Mouse (Mus musculus) mouse embryonic stem cell (cell line): ENCODE measurements around the gene Cacybp.

Experiments
- in situ Hi-C, 2 experiments: fragments of 300-500 bp; cut with MboI; formaldehyde crosslinking; loops; 1 replicate in 1 of 2; 3 replicates in 1 of 2; pipeline ENCODE4 v1.14.3; 2019 to 2020; ENCODE audit warnings: low sequenced_read_pairs in 2 of 2, low pct_unique_long_range_greater_than_20kb in 1 of 2, mixed read lengths in 1 of 2; ENCODE audit not compliant: unreplicated experiment in 1 of 2

Gene Cacybp

GRCm38 (mm10) chr1:160212703-160213669 lies at the start of gene Cacybp:
Gene Cacybp (minus strand): TSS chr1:160212875.
- in situ Hi-C loops, result no loop called here

- in situ Hi-C loops, result no loop called here
These were observed 49.7 kb upstream of the Cacybp start for GRCm38 (mm10) chr1:160262415-160262814.

- in situ Hi-C loops, result no loop called here
These were observed 49.2 kb upstream of the Cacybp start for GRCm38 (mm10) chr1:160261849-160262248.

GRCm38 (mm10) chr1:160260605-160261004 lies 47.9 kb upstream of the Cacybp start:
- in situ Hi-C loops, result no loop called here

GRCm38 (mm10) chr1:160259884-160260283 lies 47.2 kb upstream of the Cacybp start:
- in situ Hi-C loops, result no loop called here

- in situ Hi-C loops, result no loop called here
These were observed 40.4 kb upstream of the Cacybp start for GRCm38 (mm10) chr1:160253108-160253507.

- in situ Hi-C loops, result no loop called here
These were observed 38.8 kb upstream of the Cacybp start for GRCm38 (mm10) chr1:160251388-160252007.

- in situ Hi-C loops, result no loop called here
These were observed 38.1 kb upstream of the Cacybp start for GRCm38 (mm10) chr1:160250782-160251181.

- in situ Hi-C loops, result loop anchor here in 1 of 2 experiments (25.0 kb wide), 1 partner anchor 463 kb away; no protein-coding TSS in a partner anchor
These were observed 37.1 kb upstream of the Cacybp start for GRCm38 (mm10) chr1:160249786-160250185.

- in situ Hi-C loops, result loop anchor here in 1 of 2 experiments (25.0 kb wide), 1 partner anchor 465 kb away; no protein-coding TSS in a partner anchor
These were observed 34.8 kb upstream of the Cacybp start for GRCm38 (mm10) chr1:160247473-160247872.

- in situ Hi-C loops, result loop anchor here in 1 of 2 experiments (25.0 kb wide), 1 partner anchor 465 kb away; no protein-coding TSS in a partner anchor
These were observed 34.2 kb upstream of the Cacybp start for GRCm38 (mm10) chr1:160246844-160247243.

GRCm38 (mm10) chr1:160245954-160246353 lies 33.3 kb upstream of the Cacybp start:
- in situ Hi-C loops, result loop anchor here in 1 of 2 experiments (25.0 kb wide), 1 partner anchor 466 kb away; no protein-coding TSS in a partner anchor

- in situ Hi-C loops, result loop anchor here in 1 of 2 experiments (25.0 kb wide), 1 partner anchor 468 kb away; no protein-coding TSS in a partner anchor
These were observed 32.0 kb upstream of the Cacybp start for GRCm38 (mm10) chr1:160244689-160245088.

GRCm38 (mm10) chr1:160240091-160240490 lies 27.4 kb upstream of the Cacybp start:
- in situ Hi-C loops, result loop anchor here in 1 of 2 experiments (25.0 kb wide), 1 partner anchor 472 kb away; no protein-coding TSS in a partner anchor

GRCm38 (mm10) chr1:160238852-160239443 lies 26.3 kb upstream of the Cacybp start:
- in situ Hi-C loops, result loop anchor here in 1 of 2 experiments (25.0 kb wide), 1 partner anchor 473 kb away; no protein-coding TSS in a partner anchor

GRCm38 (mm10) chr1:160237981-160238380 lies 25.3 kb upstream of the Cacybp start:
- in situ Hi-C loops, result loop anchor here in 1 of 2 experiments (25.0 kb wide), 1 partner anchor 474 kb away; no protein-coding TSS in a partner anchor

- in situ Hi-C loops, result loop anchor here in 1 of 2 experiments (25.0 kb wide), 1 partner anchor 478 kb away; no protein-coding TSS in a partner anchor
These were observed 21.2 kb upstream of the Cacybp start for GRCm38 (mm10) chr1:160233921-160234320.

GRCm38 (mm10) chr1:160232113-160232512 lies 19.4 kb upstream of the Cacybp start:
- in situ Hi-C loops, result loop anchor here in 1 of 2 experiments (25.0 kb wide), 1 partner anchor 480 kb away; no protein-coding TSS in a partner anchor
